Mouse (Mus musculus): ENCODE data around the gene Rsbn1l. TPM values are rescaled to one million over a fixed set of nuclear protein-coding genes. Genes with fewer than 3 reads are reported as not detected.

Rsbn1l gene
- polyA plus RNA-seq, 1 experiment from 2014 or later, result 5.1 TPM

GRCm38 (mm10) chr5:20880386-20880785 is 75.8 kb downstream of the Rsbn1l start:
- DNase-seq (ENCODE audit: low spot score), result no peak
- Histone ChIP-seq H3K27ac (peak overlapping the region; percentile 97), H3K27me3 (ENCODE audit: insufficient read depth, poor library complexity, severe bottlenecking) (no peaks in the 10 kb centered on the region), H3K4me1 (peaks cover 22% of the 10 kb centered on the region), H3K4me3 (peak overlapping the region; percentile 94), H3K36me3 (peaks cover 4% of the 10 kb centered on the region; the same call in 1 of the 2 replicates), H3K9me3 (no peaks in the 10 kb centered on the region)
- WGBS, result 48% methylated on average over 2 of the region's 2 CpGs

GRCm38 (mm10) chr5:20876934-20877426 is 79.2 kb downstream of the Rsbn1l start:
- no peak overlapping the region for H3K27ac ChIP-seq
- 79% methylated on average over 1 of the region's 1 CpGs for WGBS
- H3K4me3 ChIP-seq, result no peak overlapping the region
- DNase-seq (ENCODE audit: low spot score), result no peak
- no peaks in the 10 kb centered on the region for H3K9me3 ChIP-seq
- peaks cover 11% of the 10 kb centered on the region; the same call in 1 of the 2 replicates for H3K4me1 ChIP-seq
- H3K27me3 ChIP-seq (ENCODE audit: insufficient read depth, poor library complexity, severe bottlenecking), result no peaks in the 10 kb centered on the region
- H3K36me3 ChIP-seq, result no peaks in the 10 kb centered on the region

GRCm38 (mm10) chr5:20873146-20873545 is 83.1 kb downstream of the Rsbn1l start:
- 0 out of 2 replicates have a peak, but pooled peaks cover 4% of the 10 kb centered on the region for H3K4me1 ChIP-seq
- H3K9me3 ChIP-seq, result no peaks in the 10 kb centered on the region
- H3K27me3 ChIP-seq (ENCODE audit: insufficient read depth, poor library complexity, severe bottlenecking), result no peaks in the 10 kb centered on the region
- no peak overlapping the region for H3K27ac ChIP-seq
- DNase-seq (ENCODE audit: low spot score), result no peak
- H3K36me3 ChIP-seq, result no peaks in the 10 kb centered on the region
- 100% methylated on average over 1 of the region's 1 CpGs for WGBS
- H3K4me3 ChIP-seq, result no peak overlapping the region

GRCm38 (mm10) chr5:20865193-20865755 is 90.9 kb downstream of the Rsbn1l start:
- DNase-seq (ENCODE audit: low spot score), result no peak
- H3K9me3 ChIP-seq, result no peaks in the 10 kb centered on the region
- H3K4me1 ChIP-seq, result no peaks in the 10 kb centered on the region
- H3K27ac ChIP-seq, result no peak overlapping the region
- WGBS, result 94% methylated on average over 2 of the region's 2 CpGs
- H3K4me3 ChIP-seq, result no peak overlapping the region
- H3K36me3 ChIP-seq, result no peaks in the 10 kb centered on the region
- no peaks in the 10 kb centered on the region for H3K27me3 ChIP-seq (ENCODE audit: insufficient read depth, poor library complexity, severe bottlenecking)

- no peak overlapping the region for H3K27ac ChIP-seq
- no peak for DNase-seq (ENCODE audit: low spot score)
- 79% methylated on average over 4 of the region's 4 CpGs for WGBS
- H3K27me3 ChIP-seq (ENCODE audit: insufficient read depth, poor library complexity, severe bottlenecking), result no peaks in the 10 kb centered on the region
- H3K4me1 ChIP-seq, result no peaks in the 10 kb centered on the region
- no peaks in the 10 kb centered on the region for H3K9me3 ChIP-seq
- no peaks in the 10 kb centered on the region for H3K36me3 ChIP-seq
- no peak overlapping the region for H3K4me3 ChIP-seq
These were observed 91.8 kb downstream of the Rsbn1l start for GRCm38 (mm10) chr5:20864216-20864969.

- no peak overlapping the region for H3K4me3 ChIP-seq
- peaks cover 7% of the 10 kb centered on the region; the same call in 1 of the 2 replicates for H3K36me3 ChIP-seq
- no peaks in the 10 kb centered on the region for H3K9me3 ChIP-seq
- H3K27ac ChIP-seq, result no peak overlapping the region
- H3K27me3 ChIP-seq (ENCODE audit: insufficient read depth, poor library complexity, severe bottlenecking), result no peaks in the 10 kb centered on the region
- WGBS, result 93% methylated on average over 2 of the region's 2 CpGs
- H3K4me1 ChIP-seq, result no peaks in the 10 kb centered on the region
- no peak for DNase-seq (ENCODE audit: low spot score)
These were observed 94.3 kb downstream of the Rsbn1l start for GRCm38 (mm10) chr5:20861901-20862300.

GRCm38 (mm10) chr5:20860565-20860964 is 95.6 kb downstream of the Rsbn1l start:
- H3K27me3 ChIP-seq (ENCODE audit: insufficient read depth, poor library complexity, severe bottlenecking), result no peaks in the 10 kb centered on the region
- no peaks in the 10 kb centered on the region for H3K4me1 ChIP-seq
- no peak for DNase-seq (ENCODE audit: low spot score)
- H3K27ac ChIP-seq, result no peak overlapping the region
- H3K4me3 ChIP-seq, result no peak overlapping the region
- peaks cover 7% of the 10 kb centered on the region; the same call in 1 of the 2 replicates for H3K36me3 ChIP-seq
- H3K9me3 ChIP-seq, result no peaks in the 10 kb centered on the region
- WGBS, result 88% methylated on average over 4 of the region's 4 CpGs

GRCm38 (mm10) chr5:20858404-20858803 is 97.8 kb downstream of the Rsbn1l start:
- no peak for DNase-seq (ENCODE audit: low spot score)
- 94% methylated on average over 2 of the region's 2 CpGs for WGBS

GRCm38 (mm10) chr5:20855066-20855465 is 101.1 kb downstream of the Rsbn1l start:
- no peaks in the 10 kb centered on the region for H3K4me1 ChIP-seq
- peaks cover 11% of the 10 kb centered on the region; the same call in 1 of the 2 replicates for H3K36me3 ChIP-seq
- H3K4me3 ChIP-seq, result no peak overlapping the region
- H3K27ac ChIP-seq, result no peak overlapping the region
- WGBS, result 91% methylated on average over 4 of the region's 4 CpGs
- no peaks in the 10 kb centered on the region for H3K27me3 ChIP-seq (ENCODE audit: insufficient read depth, poor library complexity, severe bottlenecking)
- DNase-seq (ENCODE audit: low spot score), result no peak
- H3K9me3 ChIP-seq, result no peaks in the 10 kb centered on the region

More at GRCm38 (mm10) chr5:20858404-20858803, 97.8 kb downstream of the Rsbn1l start:
- Histone ChIP-seq H3K36me3 (peaks cover 11% of the 10 kb centered on the region; the same call in 1 of the 2 replicates), H3K9me3 (no peaks in the 10 kb centered on the region), H3K4me1 (no peaks in the 10 kb centered on the region), H3K27me3 (ENCODE audit: insufficient read depth, poor library complexity, severe bottlenecking) (no peaks in the 10 kb centered on the region), H3K4me3 (no peak overlapping the region), H3K27ac (no peak overlapping the region)

- no peaks in the 10 kb centered on the region for H3K27me3 ChIP-seq (ENCODE audit: insufficient read depth, poor library complexity, severe bottlenecking)
- no peaks in the 10 kb centered on the region for H3K36me3 ChIP-seq
- H3K9me3 ChIP-seq, result no peaks in the 10 kb centered on the region
- WGBS, result 94% methylated on average over 2 of the region's 2 CpGs
- H3K4me3 ChIP-seq, result no peak overlapping the region
- no peak for DNase-seq (ENCODE audit: low spot score)
- no peak overlapping the region for H3K27ac ChIP-seq
- H3K4me1 ChIP-seq, result peaks cover 3% of the 10 kb centered on the region; the same call in 1 of the 2 replicates
These were observed 109.2 kb downstream of the Rsbn1l start for GRCm38 (mm10) chr5:20847010-20847409.

GRCm38 (mm10) chr5:20843816-20844215 is 112.4 kb downstream of the Rsbn1l start:
- Histone ChIP-seq H3K27me3 (ENCODE audit: insufficient read depth, poor library complexity, severe bottlenecking) (no peaks in the 10 kb centered on the region), H3K36me3 (no peaks in the 10 kb centered on the region), H3K4me1 (peaks cover 3% of the 10 kb centered on the region; the same call in 1 of the 2 replicates), H3K4me3 (no peak overlapping the region), H3K9me3 (no peaks in the 10 kb centered on the region), H3K27ac (no peak overlapping the region)
- WGBS, result 84% methylated on average over 2 of the region's 2 CpGs
- no peak for DNase-seq (ENCODE audit: low spot score)

- no peaks in the 10 kb centered on the region for H3K9me3 ChIP-seq
- H3K4me1 ChIP-seq, result peaks cover 3% of the 10 kb centered on the region; the same call in 1 of the 2 replicates
- no peak for DNase-seq (ENCODE audit: low spot score)
- no peak overlapping the region for H3K4me3 ChIP-seq
- 58% methylated on average over 2 of the region's 3 CpGs for WGBS
- no peaks in the 10 kb centered on the region for H3K36me3 ChIP-seq
- H3K27ac ChIP-seq, result no peak overlapping the region
- no peaks in the 10 kb centered on the region for H3K27me3 ChIP-seq (ENCODE audit: insufficient read depth, poor library complexity, severe bottlenecking)
These were observed 112.8 kb downstream of the Rsbn1l start for GRCm38 (mm10) chr5:20843405-20843804.
